Mouse (Mus musculus) olfactory bulb, adult 2 months (tissue): Measurements from ENCODE around the gene Repin1.

Experiments used
- CTCF ChIP-seq: fragments of 200-500 bp; IDR thresholded peaks from 2 replicates; pipeline ENCODE4 v1.5.1; 2012; ENCODE audit warnings: low read depth, mild to moderate bottlenecking, low read length, moderate library complexity; ENCODE audit not compliant: insufficient read depth
- POLR2A ChIP-seq: fragments of 200-500 bp; IDR thresholded peaks from 2 replicates; pipeline ENCODE4 v1.6.1; 2012; ENCODE audit warnings: mild to moderate bottlenecking, low read depth, low read length, moderate library complexity; ENCODE audit not compliant: insufficient read depth

DNA sequence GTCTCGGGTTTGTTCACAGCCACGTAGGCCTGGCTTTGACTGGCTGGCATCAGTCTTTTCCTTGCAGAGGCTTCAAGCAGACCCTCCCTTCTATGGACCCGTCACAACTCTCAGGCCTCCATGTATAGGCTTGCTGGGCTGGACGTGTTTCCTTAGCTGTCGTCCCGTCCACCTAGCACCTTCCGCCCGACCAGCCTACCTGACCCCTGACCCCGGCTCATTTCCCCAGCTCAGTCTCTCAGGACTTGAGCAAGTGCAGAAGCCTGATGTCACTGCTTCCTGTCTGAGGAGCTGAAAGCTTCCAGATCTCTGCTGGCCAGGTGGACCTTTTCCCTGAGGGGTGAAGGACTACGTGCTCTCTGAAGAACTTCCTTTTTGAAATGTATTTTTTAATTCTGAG is 20.4 kb upstream of the Repin1 start:
- TF ChIP-seq CTCF, result no peak
- TF ChIP-seq POLR2A, result no peak
